Mouse (Mus musculus) layer of hippocampus, postnatal 36 days (tissue): ENCODE results near the gene Arid1a. TPM values are rescaled to one million over a fixed set of nuclear protein-coding genes. Genes with fewer than 3 reads are reported as not detected.

Source experiments
- DNase-seq, 2 experiments: peaks; one replicate each; pipeline ENCODE4 v3.0.0; 2022
- total RNA-seq, 2 experiments: library from RNA; stranded (reverse); gene quantifications; 2 replicates each; pipeline ENCODE4 v1.2.3; 2021

Arid1a gene
- total RNA-seq, result 10 to 100 TPM; 75.1 to 87.6 TPM

- peak; percentile 94 to 96 for DNase-seq
Measured at GRCm38 (mm10) chr4:133756514-133757268, at the start of gene Arid1a. Arid1a (minus strand) TSS chr4:133756769.

- no peak for DNase-seq
Measured at GRCm38 (mm10) chr4:133804401-133805263, 48.1 kb upstream of the Arid1a start.

GRCm38 (mm10) chr4:133800589-133800988 lies 44.0 kb upstream of the Arid1a start:
- no peak for DNase-seq

- DNase-seq, result no peak
Measured at GRCm38 (mm10) chr4:133793269-133793668, 36.7 kb upstream of the Arid1a start.

- DNase-seq, result peak; percentile 50 to 66
Measured at GRCm38 (mm10) chr4:133774570-133775554, 18.3 kb upstream of the Arid1a start.

GRCm38 (mm10) chr4:133769157-133769556 lies 12.6 kb upstream of the Arid1a start:
- DNase-seq, result no peak

GRCm38 (mm10) chr4:133763112-133763511 lies 6.5 kb upstream of the Arid1a start:
- DNase-seq, result no peak

GRCm38 (mm10) chr4:133759659-133760058 lies 3.1 kb upstream of the Arid1a start:
- no peak for DNase-seq

GRCm38 (mm10) chr4:133757269-133757835 lies 783 bp upstream of the Arid1a start:
- peak; percentile 85 for DNase-seq

GRCm38 (mm10) chr4:133755861-133756371 lies 653 bp downstream of the Arid1a start:
- no peak for DNase-seq

GRCm38 (mm10) chr4:133754871-133755765 lies 1.5 kb downstream of the Arid1a start:
- no peak for DNase-seq

- DNase-seq, result peak; percentile 99
Measured at GRCm38 (mm10) chr4:133754238-133754637, 2.3 kb downstream of the Arid1a start.

- peak; percentile 74 for DNase-seq
Measured at GRCm38 (mm10) chr4:133753375-133754190, 3.0 kb downstream of the Arid1a start.

- peak; percentile 42 to 56 for DNase-seq
Measured at GRCm38 (mm10) chr4:133752449-133753374, 3.9 kb downstream of the Arid1a start.

GRCm38 (mm10) chr4:133751521-133752448 lies 4.8 kb downstream of the Arid1a start:
- peak; percentile 20 to 30 for DNase-seq

- DNase-seq, result no peak
Measured at GRCm38 (mm10) chr4:133750184-133750775, 6.3 kb downstream of the Arid1a start.

- no peak for DNase-seq
Measured at GRCm38 (mm10) chr4:133735282-133735681, 21.3 kb downstream of the Arid1a start.
